Comparison of ENCODE assay signal across 8 mouse cellular contexts in the genomic region with DNA sequence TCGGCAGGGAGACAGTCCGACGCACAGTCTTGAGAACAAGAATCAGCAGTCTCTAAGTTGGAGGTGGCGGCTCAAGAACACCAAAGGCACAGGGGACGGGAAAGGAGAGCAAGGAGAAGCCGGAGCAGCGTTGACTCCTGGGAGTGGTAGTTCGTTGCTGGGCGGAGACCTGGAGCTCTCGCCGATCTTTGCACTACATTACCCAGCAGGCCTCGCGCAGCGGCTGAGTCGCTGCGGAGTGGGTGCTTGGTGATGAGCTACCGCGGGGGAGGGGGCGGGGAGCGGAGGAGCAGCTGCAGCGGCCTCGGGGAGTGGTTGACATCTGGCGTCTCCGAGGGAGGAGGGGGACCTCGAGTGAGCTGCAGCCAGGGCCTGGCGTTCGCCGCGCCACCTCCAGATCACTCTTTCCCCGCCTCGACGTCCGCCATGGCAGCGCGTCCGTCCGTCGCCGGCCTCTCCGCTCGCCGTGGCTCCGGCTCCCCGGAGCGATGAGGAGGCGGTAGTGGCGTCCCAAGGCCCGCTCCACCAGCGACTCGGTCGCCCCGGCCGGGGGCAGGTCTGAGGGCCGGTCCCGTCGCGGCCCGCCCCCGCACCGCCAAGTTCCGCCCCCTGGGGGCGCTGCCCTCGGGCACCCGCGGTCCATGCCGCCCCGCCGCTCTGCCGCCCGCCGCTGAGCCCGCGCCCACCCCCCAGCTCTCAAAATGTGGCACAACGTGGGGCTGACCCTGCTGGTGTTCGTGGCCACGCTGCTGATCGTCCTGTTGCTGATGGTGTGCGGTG. TPM values are rescaled to one million over a fixed set of nuclear protein-coding genes. Genes with fewer than 3 reads are reported as not detected.
DNase-seq lines count a peak whose midpoint lies in the region; ATAC-seq lines count a peak whose summit lies in the region.

Smim13 (plus strand) TSS at position 307 of the 780 bp plus-strand sequence.

- no peaks in the 10 kb centered on the region for H3K9me3 ChIP-seq in hindbrain, embryonic 15.5 days

- H3K4me2 ChIP-seq in hindbrain, embryonic 15.5 days = peak within 1 kb of the TSS; percentile 61

- H3K9ac ChIP-seq in hindbrain, embryonic 15.5 days = peak within 1 kb of the TSS; percentile 87

- H3K36me3 ChIP-seq in hindbrain, embryonic 15.5 days = no peaks in the 10 kb centered on the region

- WGBS in hindbrain, embryonic 15.5 days = 2% methylated on average over 58 of the region's 78 CpGs

- DNase-seq in T-cell, adult 2 months (ENCODE audit: low spot score) = peak; percentile 94
- peak; percentile 88 to 90 for DNase-seq in cerebellum, postnatal 36 days
- DNase-seq in frontal cortex, postnatal 36 days (ENCODE audit: low spot score in 2 of 2) = peak; percentile 92 to 96
- DNase-seq in left cerebral cortex, adult 11 months (ENCODE audit: low spot score) = peak; percentile 93
- peak; percentile 95 to 97 for DNase-seq in lung, postnatal 4 days
- DNase-seq in retina, postnatal 7 days (ENCODE audit: low read depth, low spot score) = peak; percentile 94
- DNase-seq in urinary bladder, adult 2 months (ENCODE audit: low spot score) = peak; percentile 79

- peak; percentile 98 for ATAC-seq in hindbrain, embryonic 15.5 days (ENCODE audit: low FRiP score, low read depth)

- peak within 1 kb of the TSS; percentile 90 for H3K27ac ChIP-seq in hindbrain, embryonic 15.5 days (replicated peaks)

- H3K4me1 ChIP-seq in hindbrain, embryonic 15.5 days (replicated peaks) = peaks cover 23% of the 10 kb centered on the region

- H3K27me3 ChIP-seq in hindbrain, embryonic 15.5 days = no peaks in the 10 kb centered on the region

- H3K4me3 ChIP-seq in hindbrain, embryonic 15.5 days = peak within 1 kb of the TSS; percentile 79

RNA-seq across cellular contexts. Expression of gene Smim13, which starts in this region (rescaled TPM):
- polyA plus RNA-seq in hindbrain, embryonic 15.5 days (2015; fragmentation: Nextera tagmentation; extraction: Ambion mirVana) = 28.6 and 30.6 TPM in 2 replicates
- polyA plus RNA-seq in urinary bladder, adult 2 months (2012; rRNA removed) = 9.0 and 10.4 TPM in 2 replicates

Comparison
In these comparisons a context has a peak if more than half of its experiments do, and no peak if none do; other contexts are left out.
1. Peak in every context shown above with its lines: DNase-seq, ATAC-seq, H3K4me3 ChIP-seq and H3K27ac ChIP-seq.